Mouse (Mus musculus) E14TG2a.4 (cell line): ENCODE measurements around the gene 4833427G06Rik.
"Not testable (repeated sequence)": the region's sequence is repeated elsewhere in the genome, so short reads cannot be mapped to it uniquely, and the experiment has no call there.

ENCODE experiments used
- H3K27me3 ChIP-seq: 2 replicates; pipeline ENCODE4 v1.6.1; 2014; ENCODE audit warnings: low read length, control low read depth; ENCODE audit not compliant: insufficient read depth
- H3K36me3 ChIP-seq: 2 replicates; pipeline ENCODE4 v1.6.1; 2014; ENCODE audit warnings: low read length, control low read depth; ENCODE audit not compliant: insufficient read depth
- H3K4me1 ChIP-seq: replicated peaks from 2 replicates; pipeline ENCODE4 v1.6.1; 2014; ENCODE audit warnings: low read depth, low read length, control low read depth
- H3K4me3 ChIP-seq: replicated peaks from 2 replicates; pipeline ENCODE4 v1.5.1; 2014; ENCODE audit warnings: mild to moderate bottlenecking, low read length
- H3K9me3 ChIP-seq: 2 replicates; pipeline ENCODE4 v1.6.1; 2014; ENCODE audit warnings: low read length, control low read depth
- CTCF ChIP-seq: conservative IDR thresholded peaks from 2 replicates; pipeline ENCODE4 v1.5.1; 2014; ENCODE audit warnings: low read length
- NANOG ChIP-seq: IDR thresholded peaks from 2 replicates; pipeline ENCODE4 v1.6.1; 2014; ENCODE audit warnings: borderline replicate concordance, low read length, mixed read lengths
- POU5F1 ChIP-seq: IDR thresholded peaks from 2 replicates; pipeline ENCODE4 v1.6.1; 2014; ENCODE audit warnings: low read length, borderline replicate concordance

4833427G06Rik gene

DNA sequence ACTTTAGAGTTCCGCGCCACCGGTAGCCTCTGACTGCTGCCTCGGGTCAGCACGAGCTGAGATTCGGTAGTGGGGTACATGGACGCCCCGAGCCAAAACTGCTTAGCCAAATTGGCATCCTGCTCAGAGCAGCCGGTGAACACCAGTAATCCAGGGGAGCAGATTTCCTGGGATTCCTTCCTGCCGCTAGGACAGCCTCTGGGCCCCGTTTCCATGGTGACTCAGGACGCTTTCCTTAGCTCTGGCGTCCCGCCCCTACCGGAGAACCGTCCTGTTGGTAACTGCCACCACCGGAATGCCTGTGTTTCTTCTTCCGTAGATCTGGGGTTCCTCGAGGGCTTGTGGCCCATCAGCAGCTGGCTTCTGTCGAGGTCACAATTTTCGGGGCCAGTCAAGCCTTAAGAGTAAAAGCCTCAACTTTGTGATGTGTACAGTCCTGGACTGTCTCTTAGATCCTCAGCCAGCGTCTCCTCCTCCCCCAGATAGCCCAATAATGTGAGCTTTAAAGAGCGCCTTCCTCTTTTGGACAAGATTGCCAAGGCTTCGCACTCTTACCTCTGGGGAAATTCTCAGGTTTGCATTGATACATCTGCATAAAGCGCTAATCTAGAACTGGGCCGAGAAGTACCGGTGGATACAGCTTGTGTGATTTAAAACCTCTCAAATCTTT is at the start of gene 4833427G06Rik:
TSS of gene 4833427G06Rik (minus strand) at position 323 of the 670 bp plus-strand sequence.
- peaks cover 18% of the 10 kb centered on the region for H3K4me1 ChIP-seq
- H3K27me3 ChIP-seq = peaks cover 43% of the 10 kb centered on the region
- H3K9me3 ChIP-seq = no peaks in the 10 kb centered on the region; the same call in 1 of the 2 replicates
- H3K4me3 ChIP-seq = peak within 1 kb of the TSS; percentile 48
- no peaks in the 10 kb centered on the region for H3K36me3 ChIP-seq
- TF ChIP-seq NANOG (no peak), CTCF (no peak), POU5F1 (no peak)

DNA sequence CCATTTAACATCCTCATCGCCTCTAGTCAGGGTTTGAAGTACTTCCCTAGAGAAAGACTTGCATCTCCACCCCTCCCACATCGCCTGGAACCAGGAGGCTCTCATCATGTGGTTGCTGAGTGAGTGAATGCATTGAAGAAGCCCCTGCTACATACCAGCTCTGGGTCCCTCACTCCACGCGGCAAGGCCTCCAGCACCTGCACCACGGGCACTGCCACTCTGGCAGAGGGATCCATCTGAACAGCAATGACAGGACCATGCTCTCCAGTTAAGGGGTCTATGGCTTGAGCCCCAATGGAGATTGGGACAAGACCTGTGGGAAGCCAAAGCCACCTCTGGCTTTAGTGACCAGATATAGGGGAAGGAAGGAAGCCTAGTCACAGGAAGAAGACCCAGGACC is 45.4 kb upstream of the 4833427G06Rik start:
- Histone ChIP-seq H3K4me3 (no peak overlapping the region), H3K9me3 (no peaks in the 10 kb centered on the region), H3K36me3 (no peaks in the 10 kb centered on the region), H3K4me1 (peaks cover 6% of the 10 kb centered on the region), H3K27me3 (peaks cover 31% of the 10 kb centered on the region)
- no peak for TF ChIP-seq CTCF
- TF ChIP-seq NANOG = no peak
- no peak for TF ChIP-seq POU5F1

DNA sequence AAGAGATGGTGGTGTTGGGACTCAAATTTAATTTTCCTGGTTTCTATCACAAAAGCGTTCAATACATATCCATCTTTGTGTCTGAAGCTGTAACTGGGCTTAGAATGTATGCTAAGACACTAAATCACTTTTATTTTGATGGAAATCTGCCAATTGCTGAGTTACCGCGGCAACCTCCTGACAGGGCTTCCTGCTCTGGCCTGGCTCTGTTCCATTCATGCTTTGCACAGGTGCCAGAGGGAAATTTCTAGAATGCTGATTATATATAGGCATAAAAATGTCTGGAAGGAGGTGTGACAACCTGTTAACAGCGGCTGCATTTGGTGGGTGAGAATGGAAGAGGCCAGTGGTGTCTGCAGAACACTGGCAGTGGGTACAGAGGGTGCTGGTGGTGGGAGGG is 44.6 kb upstream of the 4833427G06Rik start:
- Histone ChIP-seq H3K4me1 (peaks cover under 1% of the 10 kb centered on the region; the same call in 1 of the 2 replicates), H3K36me3 (no peaks in the 10 kb centered on the region), H3K27me3 (peaks cover 31% of the 10 kb centered on the region), H3K9me3 (no peaks in the 10 kb centered on the region), H3K4me3 (no peak overlapping the region)
- TF ChIP-seq NANOG = no peak
- TF ChIP-seq CTCF = no peak
- TF ChIP-seq POU5F1 = no peak

DNA sequence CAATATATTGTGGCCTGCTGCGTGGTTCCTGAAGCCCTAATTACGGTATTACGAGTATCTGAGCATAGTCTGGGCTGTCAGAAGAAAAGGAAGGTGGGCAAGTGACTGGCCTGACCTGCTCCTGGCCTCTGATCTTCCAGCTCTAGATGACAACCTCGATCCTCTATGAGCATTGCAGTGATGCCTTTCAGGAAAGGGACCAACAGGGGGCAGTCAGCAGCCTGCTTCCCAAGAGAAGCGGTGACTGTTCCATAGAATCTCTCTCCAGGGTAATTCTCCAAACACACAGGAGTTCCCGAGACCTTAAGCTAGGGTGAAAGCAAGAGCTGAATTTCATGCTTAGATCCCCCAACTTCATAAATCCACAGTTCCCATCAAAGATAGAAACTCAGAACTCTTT is 42.3 kb upstream of the 4833427G06Rik start:
- H3K9me3 ChIP-seq = no peaks in the 10 kb centered on the region
- no peaks in the 10 kb centered on the region for H3K36me3 ChIP-seq
- TF ChIP-seq POU5F1 = no peak
- peak; percentile 19; the same call in 1 of the 2 replicates for TF ChIP-seq CTCF
- H3K4me1 ChIP-seq = no peaks in the 10 kb centered on the region
- H3K27me3 ChIP-seq = peaks cover 13% of the 10 kb centered on the region
- no peak overlapping the region for H3K4me3 ChIP-seq

DNA sequence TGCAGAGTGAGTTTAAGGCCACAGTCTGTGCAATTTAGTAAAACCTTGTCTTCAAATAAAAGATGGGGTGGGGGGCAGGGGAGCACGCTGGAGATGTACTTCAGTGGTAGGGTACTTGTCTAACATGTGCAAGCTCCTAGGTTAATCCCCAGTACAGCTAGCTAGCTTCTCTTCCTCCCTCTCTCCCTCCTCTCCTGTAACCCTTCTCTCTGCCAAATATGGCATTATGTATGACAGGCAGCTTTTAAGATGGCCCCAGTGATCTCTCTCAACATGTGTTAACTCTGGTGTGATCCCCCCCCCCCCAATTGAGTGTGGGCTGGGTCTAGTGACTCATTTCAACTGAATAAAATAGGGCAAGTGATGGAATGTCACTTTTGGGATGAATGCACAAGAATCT is 41.6 kb upstream of the 4833427G06Rik start:
- Histone ChIP-seq H3K4me1 (no peaks in the 10 kb centered on the region), H3K4me3 (no peak overlapping the region), H3K36me3 (no peaks in the 10 kb centered on the region), H3K27me3 (peaks cover 10% of the 10 kb centered on the region), H3K9me3 (no peaks in the 10 kb centered on the region)
- no peak for TF ChIP-seq CTCF
- no peak for TF ChIP-seq NANOG
- no peak for TF ChIP-seq POU5F1

GRCm38 (mm10) chr9:51140711-51141110 is 38.8 kb upstream of the 4833427G06Rik start:
- Histone ChIP-seq H3K4me3 (no peak overlapping the region), H3K27me3 (no peaks in the 10 kb centered on the region), H3K4me1 (no peaks in the 10 kb centered on the region), H3K9me3 (no peaks in the 10 kb centered on the region), H3K36me3 (no peaks in the 10 kb centered on the region)
- TF ChIP-seq POU5F1 (no peak), CTCF (no peak), NANOG (no peak)

- not testable (repeated sequence) for H3K9me3 ChIP-seq, H3K36me3 ChIP-seq, H3K4me3 ChIP-seq, H3K4me1 ChIP-seq, H3K27me3 ChIP-seq
Observed at GRCm38 (mm10) chr9:51139401-51139800, 37.5 kb upstream of the 4833427G06Rik start.

GRCm38 (mm10) chr9:51138301-51138700 is 36.4 kb upstream of the 4833427G06Rik start:
- H3K4me3 ChIP-seq = no peak overlapping the region
- H3K36me3 ChIP-seq = no peaks in the 10 kb centered on the region
- no peaks in the 10 kb centered on the region for H3K27me3 ChIP-seq
- no peaks in the 10 kb centered on the region for H3K9me3 ChIP-seq
- no peaks in the 10 kb centered on the region for H3K4me1 ChIP-seq
- TF ChIP-seq CTCF (no peak), POU5F1 (no peak), NANOG (no peak)

DNA sequence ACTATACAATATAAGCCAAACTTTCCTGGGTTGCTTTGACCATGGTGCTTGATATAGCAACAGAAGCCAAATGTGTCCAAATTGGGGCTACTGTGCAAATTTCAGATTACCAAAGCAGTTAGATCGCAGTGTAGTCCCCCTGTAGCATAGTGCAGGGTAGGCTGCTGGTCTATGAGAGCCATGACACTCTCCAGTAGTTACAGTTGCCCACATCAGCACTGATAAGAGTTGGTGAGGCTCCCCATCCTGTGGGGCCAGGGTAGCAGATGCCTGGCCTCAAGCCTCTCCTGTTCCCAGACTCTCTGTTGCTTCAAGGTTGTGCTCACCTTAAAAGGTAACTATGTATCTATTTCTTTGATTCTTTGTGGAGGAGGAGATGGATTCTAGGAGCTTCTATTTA is 36.0 kb upstream of the 4833427G06Rik start:
- H3K27me3 ChIP-seq = no peaks in the 10 kb centered on the region
- H3K9me3 ChIP-seq = no peaks in the 10 kb centered on the region
- H3K4me1 ChIP-seq = no peaks in the 10 kb centered on the region
- no peak overlapping the region for H3K4me3 ChIP-seq
- TF ChIP-seq POU5F1 = no peak
- TF ChIP-seq CTCF = no peak
- TF ChIP-seq NANOG = no peak
- no peaks in the 10 kb centered on the region for H3K36me3 ChIP-seq
